Mouse (Mus musculus) lung, postnatal 14 days (tissue): Measurements from ENCODE around the gene Tmem150a.

Source experiments
- DNase-seq: peaks from one replicate; pipeline ENCODE4 v3.0.0; 2021

The Tmem150a gene

DNA sequence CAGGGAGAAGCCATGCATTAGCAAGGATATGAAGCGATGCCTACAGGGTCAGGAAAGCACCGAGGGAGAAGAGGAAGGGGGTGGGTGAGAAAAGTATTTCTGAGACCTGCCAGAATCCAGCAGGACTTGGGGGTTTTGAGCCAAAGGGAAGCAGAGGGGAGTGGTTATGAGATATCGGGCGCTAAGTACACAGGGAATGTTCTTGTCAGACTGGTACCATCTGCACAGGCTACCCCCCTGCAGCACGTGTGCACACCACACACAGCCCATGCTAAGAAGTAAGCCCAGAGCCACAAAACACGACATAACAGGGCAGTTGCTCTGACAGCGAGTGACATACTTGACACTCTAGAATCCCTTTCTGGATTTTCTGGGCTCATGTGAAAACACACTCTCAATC, 19.0 kb downstream of the Tmem150a start:
- DNase-seq, result no peak

GRCm38 (mm10) chr6:72374820-72375563, 19.7 kb downstream of the Tmem150a start:
- DNase-seq, result no peak

GRCm38 (mm10) chr6:72378510-72379234, 23.4 kb downstream of the Tmem150a start:
- DNase-seq, result no peak

- DNase-seq, result no peak
These were observed 24.3 kb downstream of the Tmem150a start for GRCm38 (mm10) chr6:72379377-72380130.

DNA sequence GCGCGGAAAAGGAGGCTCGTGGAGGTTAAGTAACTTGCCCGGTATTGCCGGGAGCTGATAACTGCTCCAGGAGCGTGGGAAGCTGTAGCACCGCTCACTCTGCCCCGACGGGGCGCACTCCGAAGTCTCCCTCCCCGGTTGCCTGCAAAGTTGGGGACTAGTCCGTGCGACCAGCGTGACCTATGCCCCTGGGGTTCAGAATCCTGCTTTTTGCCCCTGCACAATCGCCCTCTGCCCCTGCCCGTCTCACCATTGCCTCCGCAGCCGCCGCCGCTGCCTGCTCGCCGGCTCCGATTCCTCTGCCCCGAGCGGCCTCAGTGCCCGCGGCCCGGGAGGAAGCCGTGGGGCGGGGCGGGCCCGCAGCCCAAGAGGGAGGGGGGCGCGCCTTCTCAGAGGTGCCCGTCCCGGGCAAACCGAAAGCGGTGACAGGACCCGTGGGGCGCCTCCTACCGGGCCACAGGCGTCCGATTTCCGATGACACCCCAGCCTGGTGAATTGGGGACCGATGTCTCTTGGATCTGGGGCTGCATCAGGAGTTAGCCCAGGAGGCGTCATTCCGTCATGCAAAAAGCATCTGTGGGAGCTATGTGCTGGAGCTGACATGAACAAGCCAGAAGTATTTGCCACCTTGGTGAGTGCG, 25.0 kb downstream of the Tmem150a start, which contains the start of gene Vamp5:
Gene Vamp5 (minus strand): TSS at position 338 of the 640 bp plus-strand sequence.
- peak; percentile 92 for DNase-seq

DNA sequence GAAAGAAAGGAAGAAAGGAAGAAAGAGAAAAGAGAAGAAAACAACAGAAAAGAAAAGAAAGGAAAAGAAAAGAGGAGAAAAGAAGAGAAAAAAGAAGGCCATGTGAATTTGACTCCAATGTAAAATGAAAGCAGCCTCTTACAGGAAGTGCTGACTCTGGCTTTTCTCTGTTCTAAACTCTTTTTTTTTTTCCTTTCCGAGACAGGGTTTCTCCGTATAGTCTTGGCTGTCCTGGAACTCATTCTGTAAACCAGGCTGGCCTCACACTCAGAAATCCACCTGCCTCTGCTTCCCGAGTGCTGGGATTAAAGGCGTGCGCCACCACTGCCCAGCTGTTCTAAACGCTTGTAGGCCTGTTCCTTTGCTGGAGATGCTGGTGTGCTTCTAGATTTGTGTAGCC, 27.2 kb downstream of the Tmem150a start:
- no peak for DNase-seq

- DNase-seq, result no peak
These were observed 28.0 kb downstream of the Tmem150a start for GRCm38 (mm10) chr6:72383142-72383820.

DNA sequence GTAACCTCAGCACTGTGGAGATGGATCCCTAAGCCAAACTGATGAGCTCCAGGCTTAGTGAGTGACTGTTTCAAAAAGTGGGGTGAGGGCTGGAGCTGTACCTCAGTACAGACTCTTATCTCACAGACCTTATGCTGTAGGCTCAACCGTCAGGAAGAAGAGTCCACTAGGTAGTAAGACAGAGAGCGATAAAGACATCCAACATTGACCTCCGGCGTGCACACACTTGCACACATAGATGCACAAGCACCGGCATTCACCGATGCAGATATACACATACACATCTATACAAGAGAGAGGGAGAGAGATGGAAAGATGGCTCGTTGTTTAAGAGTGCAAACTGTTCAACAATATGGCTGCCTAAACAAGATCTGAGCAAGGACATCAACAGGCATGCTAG, 28.7 kb downstream of the Tmem150a start:
- no peak for DNase-seq

DNA sequence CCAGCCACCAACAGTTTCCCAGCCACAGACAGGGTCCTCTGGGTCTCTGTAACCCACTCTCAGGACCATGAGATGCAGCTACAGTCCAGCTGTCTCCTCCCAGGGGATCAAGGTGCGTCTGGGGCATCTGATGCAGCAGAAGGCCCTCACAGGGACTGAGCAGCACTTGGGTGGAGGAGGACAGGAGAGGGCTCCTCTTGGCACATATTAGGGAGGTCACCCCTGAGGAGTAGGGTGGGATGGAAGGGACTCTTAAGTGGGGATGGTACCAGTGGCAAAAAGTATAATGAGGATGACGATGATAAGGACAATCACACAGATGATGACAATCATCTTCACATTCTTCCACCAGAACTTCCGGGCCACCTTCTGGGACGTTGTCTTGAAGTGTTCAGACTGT, 30.0 kb downstream of the Tmem150a start:
- no peak for DNase-seq

- no peak for DNase-seq
These were observed 31.3 kb downstream of the Tmem150a start for GRCm38 (mm10) chr6:72386561-72386960.

GRCm38 (mm10) chr6:72387816-72388215, 32.6 kb downstream of the Tmem150a start:
- DNase-seq, result no peak

DNA sequence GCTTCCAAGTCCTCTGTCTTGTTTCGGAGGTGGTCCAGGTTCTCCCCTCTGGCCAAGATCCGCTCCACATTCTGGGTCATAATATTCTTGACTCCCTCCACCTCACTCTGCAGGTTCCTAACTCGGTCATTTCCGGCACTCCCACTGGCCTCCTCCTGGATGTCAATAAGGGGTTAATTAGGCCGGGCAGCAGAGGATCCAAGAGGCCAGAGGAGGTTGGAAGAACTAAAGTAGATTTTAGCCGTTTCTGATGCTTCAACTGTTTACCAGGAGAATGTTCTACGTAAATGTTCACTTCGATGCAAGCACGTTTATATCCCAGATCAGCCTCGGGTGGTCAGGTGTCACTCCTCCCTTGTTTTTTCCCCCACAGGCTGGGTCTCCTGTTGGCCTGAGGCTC, 33.0 kb downstream of the Tmem150a start:
- no peak for DNase-seq

- no peak for DNase-seq
These were observed 33.6 kb downstream of the Tmem150a start for GRCm38 (mm10) chr6:72388791-72389329.

DNA sequence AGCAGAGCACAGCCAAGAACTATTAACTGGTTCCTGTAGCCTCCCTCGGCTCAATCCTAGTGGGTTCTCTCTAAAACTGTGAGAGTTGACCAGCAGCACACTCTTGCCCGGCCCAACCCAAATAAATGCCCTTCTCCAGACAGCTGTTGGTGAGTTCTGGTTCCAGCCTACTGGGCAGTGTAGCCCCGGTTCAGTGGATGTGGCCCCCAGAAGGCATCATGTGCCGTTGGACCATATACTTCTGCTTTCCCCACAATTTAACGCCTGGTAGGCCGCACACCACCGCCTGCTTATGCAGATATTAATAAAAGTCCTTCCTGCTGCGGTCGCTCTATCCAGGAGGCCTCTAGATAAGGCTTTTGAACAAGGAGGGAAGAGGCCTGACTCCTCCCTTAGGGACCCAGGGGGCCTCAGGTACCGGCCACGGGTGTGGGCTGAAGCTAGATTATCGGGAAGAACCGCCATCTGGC, 34.3 kb downstream of the Tmem150a start:
- DNase-seq, result no peak

DNA sequence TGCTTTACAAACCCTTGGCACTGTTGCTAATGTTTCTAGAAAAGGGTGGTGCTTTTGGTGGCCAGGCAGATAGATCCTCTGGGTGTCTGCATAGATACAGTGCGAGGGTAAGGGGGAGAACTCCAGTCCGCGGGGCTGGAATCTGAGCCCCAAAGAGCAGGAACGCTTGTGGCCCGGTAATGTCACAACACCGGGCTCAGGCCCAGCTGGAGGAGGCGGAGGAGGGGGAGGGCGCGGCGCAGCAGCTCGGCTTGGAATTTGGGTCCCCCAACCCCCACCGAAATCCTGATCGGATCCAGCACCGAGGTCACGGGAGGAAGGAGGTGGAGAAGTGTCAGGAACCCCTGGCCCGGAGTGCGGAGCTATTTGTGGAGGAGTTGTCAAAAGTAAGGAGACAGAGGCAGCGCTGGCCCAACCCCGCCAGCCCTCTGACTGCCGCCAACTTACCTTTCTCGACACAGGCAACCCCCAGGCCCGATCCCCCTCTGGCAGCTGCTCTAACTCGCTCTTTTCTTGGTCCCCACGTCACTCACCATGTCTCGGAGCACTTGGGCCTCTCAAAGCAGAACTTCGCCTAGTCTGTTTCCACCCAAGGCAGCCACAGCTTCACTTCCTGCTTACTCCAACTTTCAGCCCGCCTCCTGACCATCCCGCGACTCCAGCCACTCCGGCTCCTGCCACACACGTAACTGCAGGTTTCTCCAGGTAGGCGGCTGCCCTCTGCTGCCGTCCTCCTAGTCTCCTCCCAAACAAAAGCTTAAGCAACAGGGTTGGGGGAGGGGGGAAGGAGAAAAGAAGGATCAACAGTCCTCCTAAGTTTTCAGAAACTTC, 34.9 kb downstream of the Tmem150a start, which contains the start of gene Vamp8:
Gene Vamp8 (minus strand): TSS at position 763 of the 831 bp plus-strand sequence.
- peak; percentile 88 for DNase-seq

DNA sequence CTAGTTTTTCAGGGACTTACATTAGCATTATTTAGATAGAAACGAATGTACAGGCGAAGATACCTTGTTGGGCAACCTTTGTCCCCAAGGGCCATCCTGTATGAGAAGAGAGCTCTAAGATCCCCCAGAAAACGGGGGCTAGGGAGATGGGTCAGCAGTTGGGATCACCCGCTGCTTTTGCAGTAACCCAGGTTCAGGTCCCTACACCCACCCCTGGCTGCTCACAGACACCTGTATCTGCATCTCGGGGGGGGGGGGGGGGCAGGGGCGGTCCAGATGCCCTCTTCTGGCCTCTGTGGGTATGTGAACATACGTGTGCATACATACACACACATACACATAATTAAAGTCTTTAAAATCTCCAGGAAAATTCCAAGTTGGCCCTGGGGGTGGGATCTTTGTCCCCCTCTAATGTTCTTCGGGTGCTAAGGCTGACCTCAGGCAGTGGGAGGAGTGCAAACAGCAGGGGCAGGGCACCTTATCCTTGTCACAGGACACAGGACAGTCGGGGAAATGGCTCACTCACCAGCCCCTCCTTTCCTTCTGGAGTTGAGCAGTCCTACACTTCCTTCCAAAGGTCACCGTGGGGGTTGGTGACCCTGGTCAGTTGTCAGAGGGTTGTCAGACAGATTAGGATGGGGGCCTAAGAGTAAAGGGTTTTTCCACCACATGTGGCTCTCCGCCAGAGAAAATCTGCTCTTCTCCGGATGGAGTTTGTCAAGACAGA, 35.7 kb downstream of the Tmem150a start:
- peak; percentile 83 for DNase-seq

- DNase-seq, result no peak
These were observed 37.1 kb downstream of the Tmem150a start for GRCm38 (mm10) chr6:72392341-72392740.

DNA sequence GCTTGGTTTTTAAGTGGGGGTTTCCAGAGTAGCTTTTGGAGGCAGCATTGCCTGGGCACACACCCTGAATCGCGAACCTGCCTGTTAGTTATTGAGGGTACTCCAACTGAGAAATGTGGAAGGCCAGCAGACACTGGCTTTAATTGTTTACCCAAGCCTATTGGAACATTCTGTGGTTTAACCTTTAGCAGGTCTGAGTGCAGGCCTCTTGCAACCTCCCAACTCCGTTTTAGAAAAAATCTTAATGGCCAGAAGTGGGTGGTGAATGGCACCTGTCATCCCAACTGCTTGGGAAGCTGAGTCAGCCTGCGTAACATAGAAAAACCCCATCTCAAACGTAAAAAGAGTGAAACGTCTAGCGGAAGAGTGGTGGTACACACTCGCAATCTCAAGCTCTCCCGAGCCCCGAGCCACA, 41.6 kb downstream of the Tmem150a start:
- no peak for DNase-seq

- DNase-seq, result no peak
These were observed 44.7 kb downstream of the Tmem150a start for GRCm38 (mm10) chr6:72399967-72400366.

GRCm38 (mm10) chr6:72401875-72402274, 46.6 kb downstream of the Tmem150a start:
- peak; percentile 85 for DNase-seq
